Mouse (Mus musculus): ENCODE results near the gene Sec11a.

DNA sequence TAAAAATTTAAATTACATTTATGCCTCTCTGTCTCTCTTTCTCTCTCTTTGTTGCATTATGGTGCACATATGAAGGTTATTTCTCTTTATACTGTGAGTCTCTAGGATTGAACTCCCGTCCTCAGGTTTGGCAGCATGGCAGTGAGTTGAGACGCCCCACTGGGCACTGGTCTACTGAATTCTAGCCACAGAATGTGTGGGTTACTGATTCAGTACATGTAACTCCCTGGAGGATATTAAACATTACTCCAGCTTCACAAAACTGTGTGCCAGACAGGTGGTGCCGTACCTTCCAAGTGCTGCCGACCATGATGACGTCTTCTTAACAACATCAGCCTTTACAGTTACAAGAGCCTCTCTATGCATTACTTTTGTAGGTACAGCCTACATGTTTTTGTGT lies 24.5 kb upstream of the Sec11a start:
- TF ChIP-seq CTCF (IDR thresholded peaks at IDR 0.05; ENCODE audit: insufficient read depth, low read depth, low read length) (no peak), POLR2A (IDR thresholded peaks at IDR 0.05; ENCODE audit: insufficient read depth, low read depth, low read length) (no peak)

All from olfactory bulb, adult 2 months (tissue).